Mouse (Mus musculus): ENCODE results near the gene Uqcr11.
A peak's percentile ranks its signal among the peaks of the same experiment; 100 is the strongest.

Gene Uqcr11

DNA sequence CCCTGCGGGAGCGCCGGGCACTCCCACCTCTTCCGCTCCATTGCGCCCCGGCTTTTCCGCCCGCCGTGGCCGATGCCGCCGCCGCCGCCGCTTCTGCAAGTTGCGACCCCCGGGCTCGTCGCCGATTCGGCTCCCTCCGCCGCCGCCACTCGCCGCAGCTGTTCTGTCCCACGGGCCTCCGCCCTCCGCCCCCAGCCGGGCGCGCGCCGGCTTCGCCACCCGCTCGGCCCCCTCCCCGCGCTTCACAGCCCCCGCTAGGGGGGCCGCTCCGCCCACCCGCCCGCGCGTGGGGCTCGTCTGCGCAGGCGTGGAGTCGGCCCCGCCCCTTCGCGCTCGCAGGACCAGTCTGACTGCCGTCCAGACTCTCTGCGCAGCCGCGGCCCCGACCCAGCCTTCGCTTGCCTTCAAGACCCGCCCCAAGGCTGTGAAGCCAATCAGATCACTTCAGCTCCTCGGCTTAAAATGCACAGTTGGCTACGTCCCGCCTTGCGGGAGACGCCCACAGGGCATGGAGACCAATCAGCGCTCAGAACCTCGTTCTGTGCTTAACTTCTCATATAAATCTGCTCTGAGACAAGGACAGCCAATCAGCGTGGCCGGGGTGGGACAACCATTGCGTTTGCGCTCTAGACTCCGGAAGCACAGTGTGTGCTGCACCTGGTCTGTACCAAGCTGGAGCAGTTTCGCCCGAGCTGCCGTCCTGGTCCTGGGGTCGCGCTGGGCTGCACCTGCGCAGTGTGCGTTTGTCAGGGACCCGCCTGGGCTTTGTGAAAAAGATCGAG is 7.2 kb downstream of the Uqcr11 start, which contains the start of gene Mbd3:
Mbd3 (minus strand) TSS at position 360 of the 782 bp plus-strand sequence.
- DNase-seq (ENCODE audit: low read depth, low spot score), result peak; percentile 99

DNA sequence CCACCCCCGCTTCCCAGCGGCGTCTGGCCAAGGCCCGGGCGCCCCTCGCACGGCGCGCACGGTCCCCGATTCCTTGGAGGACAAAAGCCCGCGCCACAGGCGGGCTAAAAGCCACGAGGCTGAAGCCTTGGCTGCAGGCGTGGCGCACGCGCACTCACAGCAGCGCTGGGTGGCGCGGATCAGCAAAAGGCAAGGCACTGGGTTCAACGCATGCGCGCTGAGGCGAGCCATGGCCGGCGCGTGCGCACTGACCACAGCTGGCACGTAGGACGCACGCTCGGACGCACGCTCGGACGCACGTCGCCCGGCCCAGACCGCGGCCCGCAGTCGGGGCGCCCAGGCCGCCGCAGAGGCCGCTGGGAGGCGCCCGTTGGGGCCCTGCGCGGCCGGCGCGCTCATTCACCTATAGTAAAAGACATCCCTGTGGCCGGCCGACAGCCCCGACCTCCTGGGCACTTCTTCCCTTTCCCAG is 7.9 kb downstream of the Uqcr11 start:
- DNase-seq (ENCODE audit: low read depth, low spot score), result peak; percentile 100

- no peak for DNase-seq (ENCODE audit: low read depth, low spot score)
Measured at GRCm38 (mm10) chr10:80398174-80398535, 8.5 kb downstream of the Uqcr11 start.

DNA sequence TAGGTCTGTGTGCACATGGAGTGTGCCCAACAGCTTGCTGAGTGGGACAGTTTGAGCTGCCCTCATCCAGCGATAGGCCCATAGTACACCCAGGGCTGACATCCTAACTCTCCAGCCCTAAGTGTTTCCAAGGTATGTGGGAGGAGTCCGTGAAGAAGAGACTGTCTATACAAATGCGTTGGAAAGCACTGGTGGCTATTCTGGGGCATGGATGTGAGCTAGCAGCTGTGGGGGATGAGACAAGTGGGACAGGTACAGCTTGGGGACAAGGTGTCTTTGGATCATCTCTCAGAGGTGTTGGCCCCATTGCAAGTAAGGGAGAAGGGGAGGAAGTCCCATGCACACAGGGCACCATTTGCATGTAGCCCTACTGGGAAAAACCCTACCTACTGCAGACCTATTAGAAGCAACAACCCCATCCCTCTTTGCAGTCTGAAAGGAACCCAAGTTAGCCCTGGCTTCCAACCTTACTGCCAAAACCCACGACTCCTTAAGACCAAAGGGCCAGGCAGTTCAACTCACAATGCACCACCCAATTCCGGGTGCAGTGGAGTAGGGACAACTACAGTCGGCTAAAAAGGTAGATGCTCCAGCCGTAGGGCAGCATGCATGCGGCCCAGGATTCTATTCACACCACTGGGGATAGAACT is 9.0 kb downstream of the Uqcr11 start:
- no peak for DNase-seq (ENCODE audit: low read depth, low spot score)

- DNase-seq (ENCODE audit: low read depth, low spot score), result no peak
Measured at GRCm38 (mm10) chr10:80396822-80397523, 9.7 kb downstream of the Uqcr11 start.

GRCm38 (mm10) chr10:80395025-80395627 is 11.5 kb downstream of the Uqcr11 start:
- DNase-seq (ENCODE audit: low read depth, low spot score), result no peak

DNA sequence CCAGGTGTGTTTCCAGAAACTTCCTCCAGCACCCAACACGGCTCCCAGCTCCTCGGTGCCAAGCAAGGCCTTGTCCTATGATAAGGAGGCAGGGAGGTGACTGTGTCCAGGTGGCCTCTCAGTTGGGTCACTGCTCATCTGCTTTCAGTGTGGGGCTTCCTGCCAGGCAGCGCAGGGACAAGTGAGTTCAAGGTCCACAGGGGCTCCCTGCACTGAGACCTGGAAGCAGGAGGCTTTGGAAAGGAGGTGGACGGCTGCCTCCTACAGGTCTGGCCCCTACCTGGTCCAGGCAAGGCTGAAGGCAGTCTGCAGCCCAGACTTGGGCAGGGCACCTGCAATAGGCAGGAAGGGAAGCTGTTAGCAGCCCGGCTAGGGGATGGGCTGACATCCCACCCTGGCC is 13.9 kb downstream of the Uqcr11 start:
- DNase-seq (ENCODE audit: low read depth, low spot score), result no peak

GRCm38 (mm10) chr10:80390697-80391096 is 15.9 kb downstream of the Uqcr11 start:
- no peak for DNase-seq (ENCODE audit: low read depth, low spot score)

DNA sequence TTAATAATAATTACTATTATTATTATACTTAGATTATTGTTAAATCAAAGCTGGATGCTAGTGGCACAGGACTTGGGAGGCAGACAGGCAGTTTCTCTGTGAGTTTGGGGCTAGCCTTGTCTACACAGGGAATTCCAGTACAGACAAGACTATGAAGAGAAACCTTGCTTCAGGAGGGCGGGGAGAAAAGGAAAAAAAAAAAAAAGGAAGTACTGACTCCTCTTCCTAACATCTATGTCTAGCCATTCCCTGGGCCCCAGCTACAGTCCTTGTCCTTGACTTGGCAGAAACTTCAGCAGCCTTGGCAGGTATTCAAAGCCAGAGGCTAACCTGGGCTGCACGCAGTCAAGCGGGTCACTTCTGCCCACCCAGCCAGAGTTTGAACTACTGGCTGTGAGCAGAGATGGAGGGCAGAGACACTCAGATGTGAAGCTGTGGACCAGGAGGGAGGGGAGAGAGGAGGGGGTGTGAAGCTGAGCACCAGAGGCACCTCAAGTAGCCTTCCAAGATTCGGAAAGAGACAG is 17.4 kb downstream of the Uqcr11 start:
- DNase-seq (ENCODE audit: low read depth, low spot score), result no peak

- no peak for DNase-seq (ENCODE audit: low read depth, low spot score)
Measured at GRCm38 (mm10) chr10:80388731-80389130, 17.9 kb downstream of the Uqcr11 start.

DNA sequence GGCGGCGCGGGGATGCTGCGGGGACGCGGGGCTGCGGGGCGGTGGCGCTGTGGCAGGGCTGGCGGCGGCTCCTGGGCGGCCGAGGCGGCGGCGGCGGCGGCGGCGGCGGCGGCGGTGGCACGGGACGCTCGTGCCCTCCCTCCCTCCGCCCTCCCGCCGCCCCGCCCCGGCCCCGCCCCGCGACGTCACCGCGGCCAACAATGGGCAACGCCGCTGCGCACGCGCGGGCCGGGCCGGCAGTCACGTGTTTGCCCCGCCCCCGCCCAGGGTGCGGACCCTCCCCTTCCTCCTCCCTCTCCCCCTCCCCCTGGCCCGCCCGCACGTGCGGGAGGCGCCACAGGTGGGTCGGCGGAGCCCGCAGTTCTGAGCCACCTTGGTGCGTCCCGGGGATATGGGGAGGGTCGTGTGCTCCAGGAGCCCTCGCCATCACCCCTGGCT is 19.1 kb downstream of the Uqcr11 start, which contains the start of gene Mex3d:
Mex3d (minus strand) TSS at position 138 of the 438 bp plus-strand sequence.
- peak; percentile 83 for DNase-seq (ENCODE audit: low read depth, low spot score)

- no peak for DNase-seq (ENCODE audit: low read depth, low spot score)
Measured at GRCm38 (mm10) chr10:80386735-80387471, 19.7 kb downstream of the Uqcr11 start.

DNA sequence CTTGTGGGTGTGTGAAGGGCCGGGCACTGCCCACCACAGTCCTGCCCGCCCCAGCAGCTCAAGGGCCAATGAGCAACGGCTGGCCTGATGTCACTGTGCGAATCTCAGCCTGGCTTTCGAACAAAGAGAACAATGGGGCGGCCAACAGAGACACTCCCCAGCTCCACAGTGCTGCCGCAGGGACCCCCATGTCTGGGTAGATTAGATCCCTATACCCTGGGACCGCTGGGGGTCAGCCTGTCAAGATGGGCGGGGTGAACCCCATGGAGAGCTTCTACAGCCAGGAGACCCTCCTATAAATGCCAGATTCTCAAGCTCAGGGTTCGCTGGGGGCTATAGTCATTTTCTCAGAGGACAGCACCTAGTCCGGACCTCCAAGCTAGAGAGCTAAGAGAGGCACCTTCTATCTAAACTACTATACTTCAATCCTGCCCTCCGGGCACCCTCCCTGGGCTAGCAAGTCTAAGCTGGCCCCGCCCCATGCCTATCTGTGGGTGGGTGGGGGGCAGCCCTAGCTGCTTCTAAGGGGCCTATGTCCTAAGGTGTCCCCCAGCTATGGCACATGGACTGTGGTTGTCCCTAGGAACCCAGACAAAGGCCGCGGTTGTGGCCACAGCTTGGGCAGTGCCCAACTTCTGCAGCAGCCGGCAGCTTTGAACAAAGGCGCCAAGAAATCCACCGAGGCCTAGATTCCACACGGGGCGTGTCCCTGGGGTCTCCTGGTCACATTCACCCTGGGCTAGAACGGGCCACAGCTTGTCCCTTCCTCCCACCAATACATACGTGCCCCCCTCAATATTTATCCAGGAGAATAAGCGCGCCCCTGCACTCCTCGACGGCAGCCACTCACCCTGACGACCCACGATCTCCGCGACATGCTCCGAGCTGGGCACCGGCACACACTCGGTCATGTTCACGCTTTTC is 20.6 kb downstream of the Uqcr11 start:
- DNase-seq (ENCODE audit: low read depth, low spot score), result no peak

DNA sequence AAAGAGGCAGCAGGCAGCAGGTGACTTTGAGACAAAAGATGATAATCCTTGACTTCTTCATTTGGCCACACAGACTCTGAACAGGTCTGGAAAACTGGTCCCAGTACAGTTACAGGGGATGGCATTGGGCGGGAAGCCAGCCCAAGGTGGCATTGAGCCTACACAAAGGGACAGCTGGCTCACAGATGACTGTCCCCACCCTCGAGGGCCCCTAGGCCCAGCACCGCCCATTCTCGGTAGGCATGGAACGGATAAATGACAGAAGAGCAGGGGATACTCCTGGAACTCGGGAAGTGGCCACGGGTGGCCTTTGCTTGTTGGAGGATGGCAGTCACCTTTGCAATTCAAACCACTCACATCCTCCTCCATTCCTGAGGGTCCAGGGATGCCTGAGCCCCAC is 21.3 kb downstream of the Uqcr11 start:
- no peak for DNase-seq (ENCODE audit: low read depth, low spot score)

DNA sequence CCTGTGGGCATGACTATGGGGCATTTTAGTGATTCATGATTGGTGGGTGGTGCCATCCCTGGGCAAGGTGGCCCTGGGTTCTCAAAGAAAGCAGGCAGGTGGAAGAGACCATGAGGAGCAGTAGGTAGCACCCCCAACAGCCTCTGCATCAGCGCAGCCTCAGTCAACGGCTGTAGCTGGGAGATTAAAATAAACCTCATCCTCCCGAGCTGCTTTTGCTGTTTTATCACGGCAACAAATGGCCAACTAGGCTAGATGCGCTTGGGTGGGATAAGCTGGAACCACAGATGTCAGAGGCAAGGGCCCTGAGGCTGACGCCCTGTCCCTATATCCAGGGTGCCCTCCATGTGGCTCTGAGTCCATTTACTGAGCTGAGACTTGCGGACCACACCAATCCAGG is 21.9 kb downstream of the Uqcr11 start:
- DNase-seq (ENCODE audit: low read depth, low spot score), result no peak

DNA sequence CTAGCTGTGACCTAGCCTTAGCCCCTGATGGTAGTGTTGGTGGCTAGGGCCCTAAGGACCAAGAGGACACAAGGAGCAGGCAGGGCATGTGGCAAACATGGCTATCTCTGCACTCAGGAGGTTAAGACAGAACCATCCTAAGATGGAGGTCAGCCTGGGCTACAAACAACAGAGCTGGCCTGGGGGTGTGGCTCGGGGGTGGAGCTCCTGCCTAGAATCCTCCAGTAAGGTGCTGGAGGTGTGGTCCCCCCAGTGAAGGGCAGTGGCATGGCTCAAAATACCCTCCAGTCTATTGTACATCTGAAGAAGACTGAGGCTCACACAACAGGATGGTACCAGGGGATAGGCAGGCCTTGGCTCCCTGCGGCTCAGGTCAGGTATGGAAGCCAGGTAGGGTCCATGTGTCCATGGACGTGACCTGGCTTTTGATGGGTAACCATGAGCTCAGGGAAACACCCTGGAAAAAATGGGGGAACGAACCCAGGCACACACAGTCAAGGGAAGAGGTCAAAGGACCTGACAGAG is 22.5 kb downstream of the Uqcr11 start:
- DNase-seq (ENCODE audit: low read depth, low spot score), result no peak

DNA sequence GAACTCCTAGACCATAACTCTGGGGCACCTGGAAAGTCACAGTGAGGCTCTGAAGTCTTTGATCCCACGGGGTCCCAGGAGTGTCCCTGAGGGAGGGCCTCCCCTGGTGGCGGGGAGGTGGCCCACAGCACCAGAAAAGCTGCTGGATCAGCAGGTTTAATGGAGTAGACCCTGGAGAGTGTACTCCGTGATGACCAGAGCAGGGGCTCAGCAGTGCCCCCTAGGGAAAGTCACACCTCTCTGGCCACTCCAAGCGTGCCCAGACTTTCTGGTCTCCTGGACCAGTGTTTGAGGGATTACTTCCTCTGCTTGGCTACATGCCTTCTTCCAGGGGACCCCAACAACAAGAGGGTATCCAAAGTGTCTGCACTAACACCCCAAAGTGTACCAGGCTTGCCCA is 23.2 kb downstream of the Uqcr11 start:
- DNase-seq (ENCODE audit: low read depth, low spot score), result no peak

- DNase-seq (ENCODE audit: low read depth, low spot score), result no peak
Measured at GRCm38 (mm10) chr10:80382641-80383365, 23.8 kb downstream of the Uqcr11 start.

GRCm38 (mm10) chr10:80377716-80378115 is 28.9 kb downstream of the Uqcr11 start:
- DNase-seq (ENCODE audit: low read depth, low spot score), result no peak

Measured in embryo, embryonic 11.5 days (tissue).